Mouse (Mus musculus): ENCODE results near the gene Gm20388.

DNA sequence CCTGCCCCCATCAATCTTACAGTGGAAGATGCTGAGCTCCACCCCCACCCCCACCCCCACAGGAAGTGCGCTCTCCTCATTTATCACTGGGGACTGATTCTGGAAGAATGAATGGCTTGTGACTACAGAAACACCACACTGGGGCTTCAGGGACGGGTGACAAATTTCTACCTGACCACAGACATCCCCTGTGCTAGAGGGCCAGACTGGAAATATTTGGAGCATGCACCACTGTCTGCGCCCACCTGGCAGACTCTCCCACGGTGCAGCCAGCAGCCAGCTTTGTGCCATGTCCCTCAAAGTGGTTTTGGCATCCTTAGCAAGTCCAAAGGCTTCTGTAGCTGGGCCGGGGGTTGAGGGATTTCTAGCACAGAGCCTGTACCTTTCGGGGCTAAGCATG is 997.0 kb downstream of the Gm20388 start:
- TF ChIP-seq POLR2A (IDR thresholded peaks at IDR 0.05; ENCODE audit: insufficient read depth, low read length) (no peak), CTCF (IDR thresholded peaks at IDR 0.05; ENCODE audit: low read depth, low read length) (no peak), EP300 (IDR thresholded peaks at IDR 0.05; ENCODE audit: insufficient read depth, low read depth, low read length) (no peak)

Measured in ES-Bruce4 (cell line).